Mouse (Mus musculus): ENCODE data around the gene Exoc5. TPM values are rescaled to one million over a fixed set of nuclear protein-coding genes. Genes with fewer than 3 reads are reported as not detected.
"Not testable (repeated sequence)": the region's sequence is repeated elsewhere in the genome, so short reads cannot be mapped to it uniquely, and the experiment has no call there.

Gene Exoc5
- polyA plus RNA-seq (2014; fragmentation: Nextera tagmentation; extraction: Ambion mirVana): 79.9 and 98.9 TPM in 2 replicates

- peak; percentile 96 for ATAC-seq (ENCODE audit: low read depth)
These were observed at the start of gene Exoc5 for GRCm38 (mm10) chr14:49066274-49066823. TSS of gene Exoc5 (minus strand) at chr14:49066653.

DNA sequence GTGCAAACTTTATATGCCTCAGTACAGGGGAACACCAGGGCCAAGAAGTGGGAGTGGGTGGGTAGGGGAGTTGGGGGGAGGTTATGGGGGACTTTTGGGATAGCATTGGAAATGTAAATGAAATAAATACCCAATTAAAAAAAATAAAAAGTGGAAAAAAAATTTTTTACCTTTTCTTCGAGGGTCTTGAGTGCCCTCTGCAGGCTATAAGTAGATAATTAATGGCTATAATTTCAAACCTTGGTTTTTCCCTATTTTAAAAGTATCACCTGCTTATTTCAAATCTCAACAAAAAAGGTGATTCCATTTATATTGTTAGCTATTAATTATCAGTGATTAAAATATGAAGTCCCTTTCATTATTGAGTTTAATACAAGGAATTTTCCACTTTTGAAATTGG is 25.3 kb upstream of the Exoc5 start:
- H3K36me3 ChIP-seq (ENCODE audit: control insufficient read depth, insufficient read depth, low read length); H3K4me3 ChIP-seq (ENCODE audit: low read depth, low read length); H3K9me3 ChIP-seq (ENCODE audit: control insufficient read depth, low read length); H3K4me1 ChIP-seq (ENCODE audit: control insufficient read depth, insufficient read depth, low read length); H3K4me2 ChIP-seq (ENCODE audit: low read depth, low read length); H3K9ac ChIP-seq (replicated peaks; ENCODE audit: low read depth, low read length); ATAC-seq (ENCODE audit: low read depth); H3K27me3 ChIP-seq (ENCODE audit: control insufficient read depth, insufficient read depth, low read length); H3K27ac ChIP-seq (ENCODE audit: low read depth, low read length): not testable (repeated sequence)
- WGBS: 63% methylated on average over 1 of the region's 1 CpGs

More at GRCm38 (mm10) chr14:49066274-49066823, at the start of gene Exoc5:
- Histone ChIP-seq H3K9ac (replicated peaks; ENCODE audit: low read depth, low read length) (peak within 1 kb of the TSS; percentile 83), H3K36me3 (ENCODE audit: control insufficient read depth, insufficient read depth, low read length) (no peaks in the 10 kb centered on the region), H3K4me1 (ENCODE audit: control insufficient read depth, insufficient read depth, low read length) (peaks cover 11% of the 10 kb centered on the region; the same call in 1 of the 2 replicates), H3K27me3 (ENCODE audit: control insufficient read depth, insufficient read depth, low read length) (no peaks in the 10 kb centered on the region), H3K4me2 (ENCODE audit: low read depth, low read length) (peak within 1 kb of the TSS; percentile 70), H3K9me3 (ENCODE audit: control insufficient read depth, low read length) (no peaks in the 10 kb centered on the region), H3K27ac (ENCODE audit: low read depth, low read length) (peak within 1 kb of the TSS; percentile 95), H3K4me3 (ENCODE audit: low read depth, low read length) (peak within 1 kb of the TSS; percentile 65)
- under 1% methylated on average over 46 of the region's 53 CpGs for WGBS

DNA sequence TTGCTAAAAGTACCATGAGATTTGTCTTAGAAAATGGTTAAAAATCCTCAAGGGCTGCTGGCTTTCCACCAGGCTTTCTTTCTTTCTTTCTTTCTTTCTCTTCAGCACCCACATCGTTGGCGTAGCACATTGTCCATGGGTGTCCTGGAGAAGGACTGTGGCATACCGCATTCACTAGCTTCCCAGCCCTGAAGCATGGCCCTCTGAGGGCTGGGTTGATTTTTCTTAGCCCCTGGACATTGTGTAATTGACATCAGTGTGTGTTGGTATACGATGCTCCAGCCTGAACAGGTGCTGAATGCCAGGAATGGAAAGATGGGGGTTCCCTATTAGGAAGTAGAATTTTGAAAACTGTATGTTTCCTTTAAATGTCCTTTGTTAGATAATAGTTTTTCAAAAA is 24.8 kb upstream of the Exoc5 start:
- H3K36me3 ChIP-seq (ENCODE audit: control insufficient read depth, insufficient read depth, low read length): peaks cover 7% of the 10 kb centered on the region
- H3K27ac ChIP-seq (ENCODE audit: low read depth, low read length): no peak overlapping the region
- no peaks in the 10 kb centered on the region for H3K27me3 ChIP-seq (ENCODE audit: control insufficient read depth, insufficient read depth, low read length)
- no peaks in the 10 kb centered on the region for H3K9me3 ChIP-seq (ENCODE audit: control insufficient read depth, low read length)
- 83% methylated on average over 4 of the region's 4 CpGs for WGBS
- H3K4me2 ChIP-seq (ENCODE audit: low read depth, low read length): no peak overlapping the region
- H3K4me1 ChIP-seq (ENCODE audit: control insufficient read depth, insufficient read depth, low read length): no peaks in the 10 kb centered on the region
- no peak overlapping the region for H3K9ac ChIP-seq (replicated peaks; ENCODE audit: low read depth, low read length)
- no peak overlapping the region for H3K4me3 ChIP-seq (ENCODE audit: low read depth, low read length)
- no peak for ATAC-seq (ENCODE audit: low read depth)

GRCm38 (mm10) chr14:49090102-49090501 is 23.6 kb upstream of the Exoc5 start:
- 31% methylated on average over 5 of the region's 5 CpGs for WGBS
- no peak overlapping the region for H3K4me2 ChIP-seq (ENCODE audit: low read depth, low read length)

DNA sequence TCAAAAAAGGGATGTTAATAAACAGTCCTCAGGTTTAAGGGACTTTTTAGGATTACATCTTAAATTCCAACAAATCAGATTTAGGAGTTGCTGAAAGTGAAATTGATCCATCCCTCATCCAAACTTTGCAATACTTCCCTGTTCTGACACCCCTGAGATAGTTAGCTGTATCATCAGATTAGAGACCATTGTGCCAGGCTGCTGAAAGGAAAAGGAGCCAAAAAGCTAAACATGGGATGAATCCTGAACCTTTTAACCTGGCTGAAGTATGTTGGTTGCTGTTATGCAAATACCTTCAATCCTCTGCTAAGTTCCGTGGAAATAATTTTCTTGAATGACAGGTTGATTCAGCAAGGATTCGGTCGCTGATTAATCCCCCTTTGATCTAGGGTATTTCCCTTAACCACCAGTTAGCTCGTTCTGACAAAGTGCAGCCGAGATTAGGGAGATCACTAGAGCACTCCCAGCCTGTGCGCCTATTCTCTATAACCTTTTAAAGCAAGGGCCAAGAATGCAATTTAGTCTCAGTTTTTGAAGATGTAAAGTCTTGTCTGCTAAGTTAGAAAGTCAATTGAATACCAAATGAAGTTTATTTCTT is 23.1 kb upstream of the Exoc5 start:
- Histone ChIP-seq H3K9me3 (ENCODE audit: control insufficient read depth, low read length) (no peaks in the 10 kb centered on the region), H3K27me3 (ENCODE audit: control insufficient read depth, insufficient read depth, low read length) (no peaks in the 10 kb centered on the region), H3K4me1 (ENCODE audit: control insufficient read depth, insufficient read depth, low read length) (no peaks in the 10 kb centered on the region), H3K36me3 (ENCODE audit: control insufficient read depth, insufficient read depth, low read length) (peaks cover 7% of the 10 kb centered on the region), H3K27ac (ENCODE audit: low read depth, low read length) (no peak overlapping the region), H3K9ac (replicated peaks; ENCODE audit: low read depth, low read length) (no peak overlapping the region), H3K4me3 (ENCODE audit: low read depth, low read length) (no peak overlapping the region), H3K4me2 (ENCODE audit: low read depth, low read length) (no peak overlapping the region)
- no peak for ATAC-seq (ENCODE audit: low read depth)
- 12% methylated on average over 6 of the region's 6 CpGs for WGBS

More at GRCm38 (mm10) chr14:49090102-49090501, 23.6 kb upstream of the Exoc5 start:
- no peaks in the 10 kb centered on the region for H3K4me1 ChIP-seq (ENCODE audit: control insufficient read depth, insufficient read depth, low read length)
- H3K27ac ChIP-seq (ENCODE audit: low read depth, low read length): no peak overlapping the region
- no peak for ATAC-seq (ENCODE audit: low read depth)
- no peak overlapping the region for H3K9ac ChIP-seq (replicated peaks; ENCODE audit: low read depth, low read length)
- H3K4me3 ChIP-seq (ENCODE audit: low read depth, low read length): no peak overlapping the region
- no peaks in the 10 kb centered on the region for H3K27me3 ChIP-seq (ENCODE audit: control insufficient read depth, insufficient read depth, low read length)
- H3K9me3 ChIP-seq (ENCODE audit: control insufficient read depth, low read length): no peaks in the 10 kb centered on the region
- H3K36me3 ChIP-seq (ENCODE audit: control insufficient read depth, insufficient read depth, low read length): peaks cover 7% of the 10 kb centered on the region

DNA sequence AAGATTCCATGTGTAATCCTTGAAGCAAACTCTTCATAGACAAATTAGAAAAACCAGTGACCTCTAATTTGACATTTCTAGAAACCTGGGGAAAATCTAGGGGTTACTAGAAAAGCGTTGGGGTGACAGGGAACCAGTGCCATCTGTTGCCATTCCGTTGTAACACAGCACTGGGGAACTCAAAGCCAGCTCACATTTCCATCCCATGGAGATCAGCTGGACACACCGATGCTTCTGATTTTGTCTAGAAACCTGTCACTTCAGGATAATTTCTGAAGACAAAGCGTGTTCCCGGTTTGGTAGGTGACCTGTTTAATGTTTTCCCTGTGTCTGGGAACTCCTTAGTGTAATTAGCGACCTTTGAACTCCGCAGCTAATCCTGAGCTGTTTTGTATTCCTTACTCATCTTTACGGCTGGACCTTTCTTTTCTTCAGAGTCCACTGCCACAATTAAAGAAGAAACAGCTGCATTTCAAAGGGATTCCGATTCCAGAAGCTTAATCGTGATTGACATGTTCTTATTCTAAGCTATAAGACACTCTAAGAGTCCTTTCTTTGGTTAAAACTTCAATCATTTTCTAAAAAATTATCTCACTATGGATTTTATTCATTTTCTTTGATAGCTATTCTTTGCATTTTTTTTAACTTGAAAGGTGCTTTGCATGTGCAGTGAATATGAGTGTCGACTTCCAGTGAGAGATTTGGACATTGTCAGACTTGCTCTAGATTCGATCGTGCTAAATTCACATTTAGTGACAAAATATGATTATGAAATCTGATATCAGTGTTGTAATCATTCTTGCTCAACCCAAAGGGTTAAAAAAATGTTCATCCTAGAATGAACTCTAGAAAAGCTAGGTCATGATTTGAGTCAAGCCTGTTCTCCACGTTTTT is 21.9 kb upstream of the Exoc5 start:
- Histone ChIP-seq H3K4me2 (ENCODE audit: low read depth, low read length) (no peak overlapping the region), H3K9ac (replicated peaks; ENCODE audit: low read depth, low read length) (no peak overlapping the region), H3K4me1 (ENCODE audit: control insufficient read depth, insufficient read depth, low read length) (no peaks in the 10 kb centered on the region), H3K9me3 (ENCODE audit: control insufficient read depth, low read length) (no peaks in the 10 kb centered on the region), H3K27me3 (ENCODE audit: control insufficient read depth, insufficient read depth, low read length) (no peaks in the 10 kb centered on the region), H3K27ac (ENCODE audit: low read depth, low read length) (no peak overlapping the region), H3K4me3 (ENCODE audit: low read depth, low read length) (no peak overlapping the region), H3K36me3 (ENCODE audit: control insufficient read depth, insufficient read depth, low read length) (peaks cover 11% of the 10 kb centered on the region)
- WGBS: 35% methylated on average over 14 of the region's 14 CpGs
- no peak for ATAC-seq (ENCODE audit: low read depth)

DNA sequence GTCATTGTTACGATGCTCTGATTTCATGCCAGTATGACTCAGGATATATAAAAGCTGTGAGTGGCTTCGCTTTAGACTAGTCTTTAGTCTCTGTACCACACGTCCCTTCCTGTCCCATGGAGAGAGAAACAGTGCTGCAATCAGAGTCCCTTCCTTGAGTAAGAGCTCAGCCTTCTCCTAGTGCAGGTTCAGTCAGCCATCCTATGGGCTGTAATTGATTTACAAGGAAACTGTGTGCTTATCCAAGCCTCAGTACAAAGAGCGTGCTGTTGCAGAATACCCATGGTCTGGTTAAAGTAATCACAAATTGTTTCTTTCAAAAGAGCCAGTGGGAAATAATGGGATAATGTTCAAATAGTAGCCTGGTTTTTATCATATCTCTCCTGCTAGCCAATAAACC is 20.1 kb upstream of the Exoc5 start:
- peaks cover 12% of the 10 kb centered on the region for H3K36me3 ChIP-seq (ENCODE audit: control insufficient read depth, insufficient read depth, low read length)
- no peaks in the 10 kb centered on the region for H3K9me3 ChIP-seq (ENCODE audit: control insufficient read depth, low read length)
- no peaks in the 10 kb centered on the region for H3K4me1 ChIP-seq (ENCODE audit: control insufficient read depth, insufficient read depth, low read length)
- no peak overlapping the region for H3K4me3 ChIP-seq (ENCODE audit: low read depth, low read length)
- no peak for ATAC-seq (ENCODE audit: low read depth)
- no peak overlapping the region for H3K9ac ChIP-seq (replicated peaks; ENCODE audit: low read depth, low read length)
- WGBS: 81% methylated on average over 4 of the region's 4 CpGs
- no peak overlapping the region for H3K27ac ChIP-seq (ENCODE audit: low read depth, low read length)
- H3K4me2 ChIP-seq (ENCODE audit: low read depth, low read length): no peak overlapping the region
- H3K27me3 ChIP-seq (ENCODE audit: control insufficient read depth, insufficient read depth, low read length): no peaks in the 10 kb centered on the region

GRCm38 (mm10) chr14:49078820-49079219 is 12.4 kb upstream of the Exoc5 start:
- Histone ChIP-seq H3K9ac (replicated peaks; ENCODE audit: low read depth, low read length) (no peak overlapping the region), H3K36me3 (ENCODE audit: control insufficient read depth, insufficient read depth, low read length) (peaks cover 16% of the 10 kb centered on the region), H3K27me3 (ENCODE audit: control insufficient read depth, insufficient read depth, low read length) (no peaks in the 10 kb centered on the region), H3K27ac (ENCODE audit: low read depth, low read length) (no peak overlapping the region), H3K4me3 (ENCODE audit: low read depth, low read length) (no peak overlapping the region), H3K9me3 (ENCODE audit: control insufficient read depth, low read length) (no peaks in the 10 kb centered on the region), H3K4me2 (ENCODE audit: low read depth, low read length) (no peak overlapping the region), H3K4me1 (ENCODE audit: control insufficient read depth, insufficient read depth, low read length) (no peaks in the 10 kb centered on the region)
- no peak for ATAC-seq (ENCODE audit: low read depth)
- 93% methylated on average over 2 of the region's 2 CpGs for WGBS

GRCm38 (mm10) chr14:49074361-49074760 is 7.9 kb upstream of the Exoc5 start:
- WGBS: 82% methylated on average over 2 of the region's 2 CpGs
- no peak overlapping the region for H3K4me3 ChIP-seq (ENCODE audit: low read depth, low read length)
- no peak for ATAC-seq (ENCODE audit: low read depth)

More at GRCm38 (mm10) chr14:49074361-49074760, 7.9 kb upstream of the Exoc5 start:
- H3K9me3 ChIP-seq (ENCODE audit: control insufficient read depth, low read length): no peaks in the 10 kb centered on the region
- H3K36me3 ChIP-seq (ENCODE audit: control insufficient read depth, insufficient read depth, low read length): 0 out of 2 replicates have a peak, but pooled peaks cover 4% of the 10 kb centered on the region
- H3K27ac ChIP-seq (ENCODE audit: low read depth, low read length): no peak overlapping the region
- no peaks in the 10 kb centered on the region for H3K27me3 ChIP-seq (ENCODE audit: control insufficient read depth, insufficient read depth, low read length)
- H3K9ac ChIP-seq (replicated peaks; ENCODE audit: low read depth, low read length): no peak overlapping the region
- H3K4me2 ChIP-seq (ENCODE audit: low read depth, low read length): no peak overlapping the region
- no peaks in the 10 kb centered on the region for H3K4me1 ChIP-seq (ENCODE audit: control insufficient read depth, insufficient read depth, low read length)

Data from neural tube, embryonic 14.5 days (tissue).